Mouse (Mus musculus) right cerebral cortex, postnatal 4 days (tissue): ENCODE measurements at regions not wholly inside any gene's neighbourhood (a gene's known extent, or its start where the extent isn't known, plus 50 kb on each side); places are given as distances from the start of the nearest gene placed in this dataset.
"Not testable (repeated sequence)": the region's sequence is repeated elsewhere in the genome, so short reads cannot be mapped to it uniquely, and the experiment has no call there.

Source experiments
- DNase-seq: peaks from one replicate; pipeline ENCODE4 v3.0.0-alpha.2; 2022

- no peak for DNase-seq
Observed at GRCm38 (mm10) chr8:35125179-35125578, 640.4 kb upstream of the Gm19410 start.

GRCm38 (mm10) chr8:35132281-35132680 lies 633.3 kb upstream of the Gm19410 start:
- DNase-seq: no peak

GRCm38 (mm10) chr8:35135630-35136029 lies 630.0 kb upstream of the Gm19410 start:
- no peak for DNase-seq

- DNase-seq: no peak
Observed at GRCm38 (mm10) chr8:35136643-35137042, 628.9 kb upstream of the Gm19410 start.

- no peak for DNase-seq
Observed at GRCm38 (mm10) chr8:35140775-35141174, 624.8 kb upstream of the Gm19410 start.

GRCm38 (mm10) chr8:35143018-35143656 lies 622.5 kb upstream of the Gm19410 start:
- no peak for DNase-seq

- no peak for DNase-seq
Observed at GRCm38 (mm10) chr8:35143684-35144083, 621.9 kb upstream of the Gm19410 start.

- DNase-seq: no peak
Observed at GRCm38 (mm10) chr8:35144401-35144800, 621.2 kb upstream of the Gm19410 start.

- no peak for DNase-seq
Observed at GRCm38 (mm10) chr8:35147481-35147880, 618.1 kb upstream of the Gm19410 start.

GRCm38 (mm10) chr8:35147967-35148366 lies 617.6 kb upstream of the Gm19410 start:
- no peak for DNase-seq

GRCm38 (mm10) chr8:35152585-35152984 lies 613.0 kb upstream of the Gm19410 start:
- no peak for DNase-seq

GRCm38 (mm10) chr8:35156272-35156671 lies 609.3 kb upstream of the Gm19410 start:
- no peak for DNase-seq

GRCm38 (mm10) chr8:35157711-35158110 lies 607.9 kb upstream of the Gm19410 start:
- no peak for DNase-seq

GRCm38 (mm10) chr8:35159329-35159728 lies 606.3 kb upstream of the Gm19410 start:
- peak; percentile 69 for DNase-seq

GRCm38 (mm10) chr8:35160230-35160629 lies 605.4 kb upstream of the Gm19410 start:
- DNase-seq: no peak

GRCm38 (mm10) chr8:35162166-35162565 lies 603.4 kb upstream of the Gm19410 start:
- DNase-seq: not testable (repeated sequence)

GRCm38 (mm10) chr8:35166611-35167010 lies 599.0 kb upstream of the Gm19410 start:
- no peak for DNase-seq

GRCm38 (mm10) chr8:35171536-35172310 lies 593.9 kb upstream of the Gm19410 start:
- DNase-seq: no peak

- DNase-seq: no peak
Observed at GRCm38 (mm10) chr8:35177314-35177713, 588.3 kb upstream of the Gm19410 start.

GRCm38 (mm10) chr8:35180075-35180474 lies 585.5 kb upstream of the Gm19410 start:
- no peak for DNase-seq

GRCm38 (mm10) chr8:35182141-35182540 lies 583.4 kb upstream of the Gm19410 start:
- DNase-seq: no peak

- DNase-seq: no peak
Observed at GRCm38 (mm10) chr8:35183423-35183822, 582.2 kb upstream of the Gm19410 start.

- DNase-seq: no peak
Observed at GRCm38 (mm10) chr8:35185165-35185564, 580.4 kb upstream of the Gm19410 start.

GRCm38 (mm10) chr8:35188531-35188930 lies 577.1 kb upstream of the Gm19410 start:
- DNase-seq: no peak

- no peak for DNase-seq
Observed at GRCm38 (mm10) chr8:35189695-35190094, 575.9 kb upstream of the Gm19410 start.
